In genomic region chr3:96602704-96603084, GRCm38 (mm10) we compare ENCODE assay signal across 8 mouse cellular contexts. TPM values are rescaled to one million over a fixed set of nuclear protein-coding genes. Genes with fewer than 3 reads are reported as not detected.
DNase-seq lines count a peak whose midpoint lies in the region; ATAC-seq lines count a peak whose summit lies in the region.

No protein-coding gene starts in this region.

- H3K9ac ChIP-seq in heart, embryonic 11.5 days (ENCODE audit: low read depth, low read length): peak overlapping the region; percentile 87
- peak overlapping the region; percentile 97 for H3K9ac ChIP-seq in hindbrain, embryonic 12.5 days

- no peak for ATAC-seq in heart, embryonic 11.5 days (replicated peaks; ENCODE audit: insufficient number of reproducible peaks, low FRiP score, low TSS enrichment)
- no peak for ATAC-seq in hindbrain, embryonic 12.5 days (ENCODE audit: low FRiP score)

- no peak for DNase-seq in heart, adult 11 months
- peak; percentile 20 for DNase-seq in brain, adult 2 months (ENCODE audit: low read depth, low spot score)
- DNase-seq in midbrain, embryonic 10.5 days (ENCODE audit: low spot score): no peak
- no peak for DNase-seq in embryo, embryonic 11 days
- no peak for DNase-seq in Muller cell, postnatal 12 days (ENCODE audit: inconsistent ontology term)
- DNase-seq in testis, postnatal 14 days (ENCODE audit: low spot score): no peak

- 48% methylated on average over 5 of the region's 5 CpGs for WGBS in heart, embryonic 11.5 days (ENCODE audit: insufficient replicate concordance)
- 38% methylated on average over 5 of the region's 5 CpGs for WGBS in hindbrain, embryonic 12.5 days
- 44% methylated on average over 5 of the region's 5 CpGs for WGBS in midbrain, embryonic 10.5 days

- peaks cover 27% of the 10 kb centered on the region for H3K4me1 ChIP-seq in heart, embryonic 11.5 days (ENCODE audit: control insufficient read depth, insufficient read depth, low read length)
- peaks cover 51% of the 10 kb centered on the region for H3K4me1 ChIP-seq in hindbrain, embryonic 12.5 days
- peaks cover 70% of the 10 kb centered on the region for H3K4me1 ChIP-seq in midbrain, embryonic 10.5 days

- peak overlapping the region; percentile 96 for H3K27ac ChIP-seq in heart, embryonic 11.5 days (ENCODE audit: low read depth, low read length)
- peak overlapping the region; percentile 98 for H3K27ac ChIP-seq in hindbrain, embryonic 12.5 days
- H3K27ac ChIP-seq in midbrain, embryonic 10.5 days (replicated peaks): peak overlapping the region; percentile 97

- H3K4me2 ChIP-seq in heart, embryonic 11.5 days: peak overlapping the region; percentile 72
- peak overlapping the region; percentile 75 for H3K4me2 ChIP-seq in hindbrain, embryonic 12.5 days (replicated peaks)

- no peaks in the 10 kb centered on the region for H3K36me3 ChIP-seq in heart, embryonic 11.5 days (ENCODE audit: control insufficient read depth, insufficient read depth, low read length)
- peaks cover 7% of the 10 kb centered on the region; the same call in 1 of the 2 replicates for H3K36me3 ChIP-seq in hindbrain, embryonic 12.5 days
- H3K36me3 ChIP-seq in midbrain, embryonic 10.5 days: peaks cover 35% of the 10 kb centered on the region

- no peaks in the 10 kb centered on the region for H3K9me3 ChIP-seq in heart, embryonic 11.5 days (replicated peaks; ENCODE audit: control insufficient read depth, low read length)
- no peaks in the 10 kb centered on the region for H3K9me3 ChIP-seq in hindbrain, embryonic 12.5 days (replicated peaks)
- no peaks in the 10 kb centered on the region for H3K9me3 ChIP-seq in midbrain, embryonic 10.5 days (replicated peaks)

- peaks cover 2% of the 10 kb centered on the region; the same call in 1 of the 2 replicates for H3K27me3 ChIP-seq in heart, embryonic 11.5 days (ENCODE audit: control insufficient read depth, insufficient read depth, low read length)
- H3K27me3 ChIP-seq in hindbrain, embryonic 12.5 days: peaks cover 7% of the 10 kb centered on the region
- peaks cover 19% of the 10 kb centered on the region for H3K27me3 ChIP-seq in midbrain, embryonic 10.5 days (ENCODE audit: low read depth, poor library complexity, severe bottlenecking)

- peak overlapping the region; percentile 84 for H3K4me3 ChIP-seq in heart, embryonic 11.5 days (ENCODE audit: low read depth, low read length)
- H3K4me3 ChIP-seq in hindbrain, embryonic 12.5 days: peak overlapping the region; percentile 94
- peak overlapping the region; percentile 89 for H3K4me3 ChIP-seq in midbrain, embryonic 10.5 days

RNA-seq across cellular contexts. Expression of gene Lix1l, which starts 1.7 kb away (rescaled TPM):
- polyA plus RNA-seq in heart, embryonic 11.5 days (2014; fragmentation: Nextera tagmentation; extraction: Ambion mirVana): 6.4 and 6.7 TPM in 2 replicates
- polyA plus RNA-seq in hindbrain, embryonic 12.5 days (2016; fragmentation: Nextera tagmentation; extraction: Ambion mirVana): 6.6 and 7.3 TPM in 2 replicates
- 5.3 and 5.7 TPM in 2 replicates for polyA plus RNA-seq in midbrain, embryonic 10.5 days (2016; fragmentation: Nextera tagmentation; extraction: Ambion mirVana)

RNA-seq across cellular contexts. Expression of gene Ankrd34a, which starts 6.3 kb away (rescaled TPM):
- 9.0 TPM in 2 replicates for polyA plus RNA-seq in heart, embryonic 11.5 days (2014; fragmentation: Nextera tagmentation; extraction: Ambion mirVana)
- 4.6 and 5.1 TPM in 2 replicates for polyA plus RNA-seq in hindbrain, embryonic 12.5 days (2016; fragmentation: Nextera tagmentation; extraction: Ambion mirVana)
- 1.0 and 1.7 TPM in 2 replicates for polyA plus RNA-seq in midbrain, embryonic 10.5 days (2016; fragmentation: Nextera tagmentation; extraction: Ambion mirVana)

RNA-seq across cellular contexts. Expression of gene Polr3gl, which starts 8.7 kb away (rescaled TPM):
- 21.4 and 23.8 TPM in 2 replicates for polyA plus RNA-seq in heart, embryonic 11.5 days (2014; fragmentation: Nextera tagmentation; extraction: Ambion mirVana)
- 40.0 and 42.3 TPM in 2 replicates for polyA plus RNA-seq in hindbrain, embryonic 12.5 days (2016; fragmentation: Nextera tagmentation; extraction: Ambion mirVana)
- 25.2 and 31.8 TPM in 2 replicates for polyA plus RNA-seq in midbrain, embryonic 10.5 days (2016; fragmentation: Nextera tagmentation; extraction: Ambion mirVana)

RNA-seq across cellular contexts. Expression of gene Gm16253, which starts 25.9 kb away (rescaled TPM):
- 1.2 and 1.5 TPM in 2 replicates for polyA plus RNA-seq in heart, embryonic 11.5 days (2014; fragmentation: Nextera tagmentation; extraction: Ambion mirVana)
- 1.3 and 1.7 TPM in 2 replicates for polyA plus RNA-seq in hindbrain, embryonic 12.5 days (2016; fragmentation: Nextera tagmentation; extraction: Ambion mirVana)
- 0.62 and 1.6 TPM in 2 replicates for polyA plus RNA-seq in midbrain, embryonic 10.5 days (2016; fragmentation: Nextera tagmentation; extraction: Ambion mirVana)

RNA-seq across cellular contexts. Expression of gene Rbm8a, which starts 27.0 kb away (rescaled TPM):
- polyA plus RNA-seq in heart, embryonic 11.5 days (2014; fragmentation: Nextera tagmentation; extraction: Ambion mirVana): 124 TPM in 2 replicates
- polyA plus RNA-seq in hindbrain, embryonic 12.5 days (2016; fragmentation: Nextera tagmentation; extraction: Ambion mirVana): 142 and 152 TPM in 2 replicates
- polyA plus RNA-seq in midbrain, embryonic 10.5 days (2016; fragmentation: Nextera tagmentation; extraction: Ambion mirVana): 205 and 215 TPM in 2 replicates
